Mouse (Mus musculus) ES-Bruce4 (cell line): ENCODE data around the gene Ino80.

Experiments used
- CTCF ChIP-seq: IDR thresholded peaks from one replicate; pipeline ENCODE4 v1.8.1; 2011; ENCODE audit warnings: low read depth, low read length
- EP300 ChIP-seq: IDR thresholded peaks from 2 replicates; pipeline ENCODE4 v1.6.1; 2011; ENCODE audit warnings: low read depth, low read length; ENCODE audit not compliant: insufficient read depth

GRCm38 (mm10) chr2:119327102-119327480, 150.4 kb downstream of the Ino80 start:
- TF ChIP-seq EP300 (no peak), CTCF (peak; percentile 55)
